Mouse (Mus musculus): Measurements from ENCODE around the gene Ptpn21. TPM values are rescaled to one million over a fixed set of nuclear protein-coding genes. Genes with fewer than 3 reads are reported as not detected.

Gene Ptpn21
- polyA plus RNA-seq, 1 experiment from 2014 or later = 4.3 TPM

DNA sequence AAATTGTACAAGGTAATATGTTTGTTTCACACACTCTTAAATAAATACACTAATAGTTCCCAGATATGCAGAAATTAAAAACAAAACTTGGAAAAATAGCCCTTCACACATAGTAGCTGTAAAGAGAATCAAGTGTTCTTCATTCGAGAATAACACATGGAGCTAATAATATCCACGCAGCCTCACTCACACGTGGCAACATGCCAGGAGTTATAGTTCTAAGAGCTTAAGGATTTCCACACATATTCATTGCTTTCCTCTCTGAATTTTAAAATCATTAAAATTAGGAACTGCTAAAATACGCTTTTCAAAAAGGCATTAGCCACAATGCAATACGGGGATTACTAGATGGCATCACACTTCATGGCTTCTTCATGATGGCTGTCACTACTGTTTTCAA is 40.0 kb downstream of the Ptpn21 start:
- Histone ChIP-seq H3K36me3 (ENCODE audit: control insufficient read depth, insufficient read depth) (peaks cover 18% of the 10 kb centered on the region), H3K4me2 (replicated peaks; ENCODE audit: low read depth) (no peak overlapping the region), H3K4me1 (replicated peaks; ENCODE audit: control insufficient read depth, insufficient read depth, low read length) (no peaks in the 10 kb centered on the region), H3K9me3 (ENCODE audit: control insufficient read depth) (no peaks in the 10 kb centered on the region), H3K4me3 (ENCODE audit: low read depth, low read length) (no peak overlapping the region), H3K9ac (ENCODE audit: low read depth, low read length) (no peak overlapping the region), H3K27me3 (replicated peaks; ENCODE audit: control insufficient read depth, insufficient read depth, low read length) (no peaks in the 10 kb centered on the region), H3K27ac (ENCODE audit: low read depth, low read length) (no peak overlapping the region)
- TF ChIP-seq CTCF (IDR thresholded peaks at IDR 0.05; ENCODE audit: low read depth) = no peak
- ATAC-seq = no peak
- 75% methylated on average over 5 of the region's 5 CpGs for WGBS

- Histone ChIP-seq H3K36me3 (ENCODE audit: control insufficient read depth, insufficient read depth) (peaks cover 56% of the 10 kb centered on the region), H3K27me3 (replicated peaks; ENCODE audit: control insufficient read depth, insufficient read depth, low read length) (no peaks in the 10 kb centered on the region), H3K4me3 (ENCODE audit: low read depth, low read length) (no peak overlapping the region), H3K9me3 (ENCODE audit: control insufficient read depth) (no peaks in the 10 kb centered on the region), H3K9ac (ENCODE audit: low read depth, low read length) (no peak overlapping the region), H3K27ac (ENCODE audit: low read depth, low read length) (no peak overlapping the region), H3K4me2 (replicated peaks; ENCODE audit: low read depth) (no peak overlapping the region), H3K4me1 (replicated peaks; ENCODE audit: control insufficient read depth, insufficient read depth, low read length) (no peaks in the 10 kb centered on the region)
- ATAC-seq = no peak
- 85% methylated on average over 8 of the region's 8 CpGs for WGBS
- no peak for TF ChIP-seq CTCF (IDR thresholded peaks at IDR 0.05; ENCODE audit: low read depth)
These were observed 47.0 kb downstream of the Ptpn21 start for GRCm38 (mm10) chr12:98690230-98690629.

- Histone ChIP-seq H3K4me3 (ENCODE audit: low read depth, low read length) (no peak overlapping the region), H3K4me2 (replicated peaks; ENCODE audit: low read depth) (no peak overlapping the region), H3K36me3 (ENCODE audit: control insufficient read depth, insufficient read depth) (peaks cover 58% of the 10 kb centered on the region), H3K27ac (ENCODE audit: low read depth, low read length) (no peak overlapping the region), H3K27me3 (replicated peaks; ENCODE audit: control insufficient read depth, insufficient read depth, low read length) (no peaks in the 10 kb centered on the region), H3K9me3 (ENCODE audit: control insufficient read depth) (no peaks in the 10 kb centered on the region), H3K4me1 (replicated peaks; ENCODE audit: control insufficient read depth, insufficient read depth, low read length) (no peaks in the 10 kb centered on the region), H3K9ac (ENCODE audit: low read depth, low read length) (no peak overlapping the region)
- no peak for TF ChIP-seq CTCF (IDR thresholded peaks at IDR 0.05; ENCODE audit: low read depth)
- ATAC-seq = no peak
- WGBS = 54% methylated on average over 6 of the region's 6 CpGs
These were observed 53.6 kb downstream of the Ptpn21 start for GRCm38 (mm10) chr12:98683574-98683973.

DNA sequence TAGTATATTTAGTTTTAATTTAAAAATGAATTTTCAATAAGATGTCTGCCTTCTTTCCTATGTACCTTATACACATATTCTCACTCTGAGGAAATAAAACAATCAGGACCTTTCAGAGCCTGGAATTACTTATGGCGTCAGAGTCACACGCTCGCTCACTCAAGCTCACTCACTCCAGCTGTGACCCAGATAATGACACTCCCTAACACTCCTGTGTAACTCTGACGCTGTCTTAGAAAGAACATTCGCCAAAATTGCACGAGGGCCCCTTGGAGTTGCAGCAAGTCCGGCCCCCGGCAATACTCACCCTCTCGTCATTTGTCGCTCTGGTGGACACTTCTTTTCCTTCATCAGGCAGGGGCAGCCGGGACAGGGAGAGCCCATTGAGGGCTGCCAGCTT is 54.0 kb downstream of the Ptpn21 start:
- H3K4me3 ChIP-seq (ENCODE audit: low read depth, low read length) = no peak overlapping the region
- peaks cover 59% of the 10 kb centered on the region for H3K36me3 ChIP-seq (ENCODE audit: control insufficient read depth, insufficient read depth)
- H3K9ac ChIP-seq (ENCODE audit: low read depth, low read length) = no peak overlapping the region
- WGBS = 75% methylated on average over 11 of the region's 11 CpGs
- no peak for TF ChIP-seq CTCF (IDR thresholded peaks at IDR 0.05; ENCODE audit: low read depth)
- no peak overlapping the region for H3K4me2 ChIP-seq (replicated peaks; ENCODE audit: low read depth)
- H3K4me1 ChIP-seq (replicated peaks; ENCODE audit: control insufficient read depth, insufficient read depth, low read length) = no peaks in the 10 kb centered on the region
- H3K27ac ChIP-seq (ENCODE audit: low read depth, low read length) = no peak overlapping the region
- no peaks in the 10 kb centered on the region for H3K9me3 ChIP-seq (ENCODE audit: control insufficient read depth)
- ATAC-seq = no peak
- no peaks in the 10 kb centered on the region for H3K27me3 ChIP-seq (replicated peaks; ENCODE audit: control insufficient read depth, insufficient read depth, low read length)

GRCm38 (mm10) chr12:98682196-98682595 is 55.0 kb downstream of the Ptpn21 start:
- no peak overlapping the region for H3K4me3 ChIP-seq (ENCODE audit: low read depth, low read length)
- 75% methylated on average over 15 of the region's 15 CpGs for WGBS

DNA sequence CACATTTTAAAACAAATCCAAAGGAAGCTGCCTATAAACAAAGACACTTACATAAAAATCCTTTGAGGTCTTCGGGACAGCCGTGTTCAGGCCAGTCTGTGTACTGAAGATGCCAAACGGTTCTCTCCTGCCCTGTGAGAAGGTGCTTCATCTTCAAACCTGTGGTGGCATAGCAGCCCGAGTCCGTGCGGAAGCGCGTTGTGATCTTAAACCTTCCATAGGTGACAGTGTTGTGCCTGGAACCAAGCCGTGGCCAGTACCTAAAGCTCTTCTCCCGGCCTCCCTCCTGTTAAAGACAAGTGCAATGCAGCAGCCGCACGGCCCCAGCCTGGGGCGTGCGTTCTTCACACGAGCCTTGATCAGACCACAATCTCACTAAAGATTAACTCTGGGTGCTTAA is 57.3 kb downstream of the Ptpn21 start:
- Histone ChIP-seq H3K27me3 (replicated peaks; ENCODE audit: control insufficient read depth, insufficient read depth, low read length) (no peaks in the 10 kb centered on the region), H3K9ac (ENCODE audit: low read depth, low read length) (no peak overlapping the region), H3K4me1 (replicated peaks; ENCODE audit: control insufficient read depth, insufficient read depth, low read length) (no peaks in the 10 kb centered on the region), H3K4me3 (ENCODE audit: low read depth, low read length) (no peak overlapping the region), H3K9me3 (ENCODE audit: control insufficient read depth) (no peaks in the 10 kb centered on the region), H3K27ac (ENCODE audit: low read depth, low read length) (no peak overlapping the region), H3K4me2 (replicated peaks; ENCODE audit: low read depth) (no peak overlapping the region), H3K36me3 (ENCODE audit: control insufficient read depth, insufficient read depth) (peaks cover 42% of the 10 kb centered on the region)
- TF ChIP-seq CTCF (IDR thresholded peaks at IDR 0.05; ENCODE audit: low read depth) = no peak
- no peak for ATAC-seq
- 86% methylated on average over 15 of the region's 15 CpGs for WGBS

More at GRCm38 (mm10) chr12:98682196-98682595, 55.0 kb downstream of the Ptpn21 start:
- Histone ChIP-seq H3K27me3 (replicated peaks; ENCODE audit: control insufficient read depth, insufficient read depth, low read length) (no peaks in the 10 kb centered on the region), H3K4me2 (replicated peaks; ENCODE audit: low read depth) (no peak overlapping the region), H3K27ac (ENCODE audit: low read depth, low read length) (no peak overlapping the region), H3K4me1 (replicated peaks; ENCODE audit: control insufficient read depth, insufficient read depth, low read length) (no peaks in the 10 kb centered on the region), H3K36me3 (ENCODE audit: control insufficient read depth, insufficient read depth) (peaks cover 50% of the 10 kb centered on the region), H3K9me3 (ENCODE audit: control insufficient read depth) (no peaks in the 10 kb centered on the region), H3K9ac (ENCODE audit: low read depth, low read length) (no peak overlapping the region)
- TF ChIP-seq CTCF (IDR thresholded peaks at IDR 0.05; ENCODE audit: low read depth) = no peak
- no peak for ATAC-seq

DNA sequence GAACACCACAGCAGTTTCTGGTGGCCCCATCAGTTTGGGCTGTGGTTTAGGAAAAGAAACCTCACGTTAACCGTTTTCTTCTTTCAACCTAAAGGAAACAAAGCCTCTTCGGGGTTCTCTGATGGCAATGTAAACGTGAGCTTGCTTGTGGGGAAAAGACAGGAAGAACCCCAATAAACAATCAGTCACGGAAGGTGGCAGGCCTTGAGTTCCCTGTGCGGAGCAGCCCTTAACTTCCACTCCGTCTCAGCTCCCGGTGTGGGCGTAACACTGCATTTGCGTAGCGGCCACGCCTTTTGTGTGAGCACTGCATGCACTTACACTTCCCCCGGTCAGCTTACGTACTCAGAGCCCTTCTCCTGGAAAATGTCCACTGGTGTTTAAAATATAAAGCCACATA is 59.9 kb downstream of the Ptpn21 start:
- no peaks in the 10 kb centered on the region for H3K27me3 ChIP-seq (replicated peaks; ENCODE audit: control insufficient read depth, insufficient read depth, low read length)
- 50% methylated on average over 14 of the region's 14 CpGs for WGBS
- peaks cover 39% of the 10 kb centered on the region for H3K36me3 ChIP-seq (ENCODE audit: control insufficient read depth, insufficient read depth)
- H3K9me3 ChIP-seq (ENCODE audit: control insufficient read depth) = no peaks in the 10 kb centered on the region
- TF ChIP-seq CTCF (IDR thresholded peaks at IDR 0.05; ENCODE audit: low read depth) = no peak
- H3K4me3 ChIP-seq (ENCODE audit: low read depth, low read length) = no peak overlapping the region
- H3K27ac ChIP-seq (ENCODE audit: low read depth, low read length) = no peak overlapping the region
- no peak overlapping the region for H3K9ac ChIP-seq (ENCODE audit: low read depth, low read length)
- no peak for ATAC-seq
- H3K4me1 ChIP-seq (replicated peaks; ENCODE audit: control insufficient read depth, insufficient read depth, low read length) = no peaks in the 10 kb centered on the region
- H3K4me2 ChIP-seq (replicated peaks; ENCODE audit: low read depth) = no peak overlapping the region
